Mouse (Mus musculus): Measurements from ENCODE around the gene Catsper2. TPM values are rescaled to one million over a fixed set of nuclear protein-coding genes. Genes with fewer than 3 reads are reported as not detected.
A peak's percentile ranks its signal among the peaks of the same experiment; 100 is the strongest.

The Catsper2 gene
- polyA plus RNA-seq, 1 experiment from 2014 or later, result 1.6 TPM

DNA sequence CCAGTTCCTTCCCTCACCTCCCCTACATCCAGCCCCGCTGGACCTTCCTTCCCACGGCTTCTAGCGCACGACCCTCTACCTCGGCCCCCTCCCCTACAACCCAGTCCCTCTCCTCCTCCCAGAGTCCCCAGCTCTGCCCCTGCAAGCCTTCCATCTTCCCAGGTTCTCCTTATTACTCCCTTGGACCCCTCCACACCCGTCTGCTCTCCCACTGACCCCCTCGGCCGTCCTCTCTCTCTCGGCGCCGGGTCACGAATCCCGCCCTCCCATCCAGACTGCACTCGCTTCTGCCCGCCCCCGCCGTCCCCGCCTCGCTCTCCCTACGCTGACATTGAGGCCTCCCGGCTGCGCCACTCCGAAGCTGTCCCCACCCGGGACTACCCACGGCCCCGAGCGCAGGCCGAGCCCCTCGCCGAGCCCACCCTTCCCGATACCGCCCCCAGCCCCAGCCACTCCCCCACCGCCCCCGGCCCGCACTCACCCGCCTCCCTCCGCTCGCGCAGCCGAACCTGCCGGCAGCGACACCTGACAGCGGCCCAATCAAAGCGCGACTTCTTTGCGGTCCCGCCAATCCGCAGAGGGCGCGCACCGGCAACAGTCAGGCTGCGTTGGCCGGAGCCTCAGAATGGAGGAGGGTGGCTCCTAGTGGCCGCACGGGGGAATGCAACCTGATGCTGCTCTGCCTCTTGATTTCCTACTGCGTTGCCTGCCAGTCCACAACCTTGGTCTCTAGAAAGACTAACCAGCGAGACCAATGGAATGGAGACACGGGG, 58.6 kb downstream of the Catsper2 start, which contains the start of gene Ppip5k1:
TSS of gene Ppip5k1 (minus strand) at position 577 of the 773 bp plus-strand sequence.
- peak; percentile 97 for DNase-seq (ENCODE audit: low spot score)

DNA sequence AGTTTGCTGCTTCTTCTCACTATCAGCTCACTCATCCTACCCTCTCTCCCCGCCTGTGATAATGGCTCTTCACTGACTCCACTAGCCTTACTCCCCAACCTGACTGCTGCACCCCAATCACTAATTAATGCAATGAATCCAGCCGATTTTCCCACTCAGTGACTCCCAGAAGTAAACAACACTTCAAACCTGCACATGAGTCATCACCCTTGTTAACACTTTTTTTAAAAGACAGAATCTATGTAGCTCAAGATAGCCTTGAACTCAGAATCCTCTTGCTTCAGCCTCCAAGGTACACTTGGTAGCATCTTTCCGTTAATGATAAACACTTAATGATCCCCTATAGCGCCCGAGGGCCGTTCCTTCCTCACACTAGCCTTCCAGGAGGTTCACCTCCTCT, 59.2 kb downstream of the Catsper2 start:
- no peak for DNase-seq (ENCODE audit: low spot score)

DNA sequence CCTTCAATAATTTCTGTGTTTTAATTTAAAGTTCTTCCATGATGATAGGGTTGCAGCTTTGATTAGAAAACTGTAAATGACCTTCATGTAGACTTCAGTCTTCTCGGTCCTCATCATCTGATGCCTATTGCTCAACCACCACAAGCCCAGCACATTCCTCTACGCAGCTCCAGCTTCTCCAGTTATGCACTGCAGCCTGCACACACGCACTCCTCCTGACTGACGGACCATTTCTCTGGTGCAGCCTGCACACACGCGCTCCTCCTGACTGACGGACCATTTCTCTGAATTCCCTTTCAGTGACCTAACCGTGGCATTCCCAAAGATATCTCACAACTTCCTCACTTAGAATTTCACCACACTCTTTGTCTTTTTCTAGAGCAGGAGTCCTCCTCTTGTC, 60.4 kb downstream of the Catsper2 start:
- DNase-seq (ENCODE audit: low spot score), result no peak

Small RNA genes lying within 50 kb of the gene (microRNA-seq; reads per million reads assigned to microRNA genes)
- not detected for gene Gm22953 (ENCODE audit: borderline number of aligned reads)

Other genes starting within 250 kb of the Catsper2 start
- 45.5 and 51.2 TPM in 2 replicates for gene Tubgcp4, start 243.1 kb downstream of the Catsper2 start, polyA plus RNA-seq (2015; fragmentation: Nextera tagmentation; extraction: Ambion mirVana)
- 9.4 and 11.5 TPM in 2 replicates for gene Zscan29, start 242.7 kb downstream of the Catsper2 start, polyA plus RNA-seq (2015; fragmentation: Nextera tagmentation; extraction: Ambion mirVana)
- 23.0 and 24.3 TPM in 2 replicates for gene Trp53bp1, start 142.4 kb downstream of the Catsper2 start, polyA plus RNA-seq (2015; fragmentation: Nextera tagmentation; extraction: Ambion mirVana)
- gene Map1a, start 124.2 kb downstream of the Catsper2 start, polyA plus RNA-seq (2015; fragmentation: Nextera tagmentation; extraction: Ambion mirVana), result 0.28 and 0.39 TPM in 2 replicates
- gene Ppip5k1, start 58.4 kb downstream of the Catsper2 start, polyA plus RNA-seq (2015; fragmentation: Nextera tagmentation; extraction: Ambion mirVana), result 8.5 and 8.7 TPM in 2 replicates
- gene Ckmt1, start 56.1 kb downstream of the Catsper2 start, polyA plus RNA-seq (2015; fragmentation: Nextera tagmentation; extraction: Ambion mirVana), result 5.9 and 7.0 TPM in 2 replicates
- gene Strc, start 26.6 kb downstream of the Catsper2 start, polyA plus RNA-seq (2015; fragmentation: Nextera tagmentation; extraction: Ambion mirVana), result 0.07 TPM in 1 of 2 replicates, not detected in the other
- gene Pdia3, start within 50 bp of the Catsper2 start, polyA plus RNA-seq (2015; fragmentation: Nextera tagmentation; extraction: Ambion mirVana), result 319 and 390 TPM in 2 replicates
- 1.6 TPM in 2 replicates for gene Ell3, start 30.5 kb upstream of the Catsper2 start, polyA plus RNA-seq (2015; fragmentation: Nextera tagmentation; extraction: Ambion mirVana)
- gene Serf2, start 35.4 kb upstream of the Catsper2 start, polyA plus RNA-seq (2015; fragmentation: Nextera tagmentation; extraction: Ambion mirVana), result 522 and 560 TPM in 2 replicates
- gene Hypk, start 39.5 kb upstream of the Catsper2 start, polyA plus RNA-seq (2015; fragmentation: Nextera tagmentation; extraction: Ambion mirVana), result 111 and 114 TPM in 2 replicates
- 0.14 and 0.27 TPM in 2 replicates for gene Serinc4, start 43.0 kb upstream of the Catsper2 start, polyA plus RNA-seq (2015; fragmentation: Nextera tagmentation; extraction: Ambion mirVana)
- gene Mfap1b, start 60.3 kb upstream of the Catsper2 start, polyA plus RNA-seq (2015; fragmentation: Nextera tagmentation; extraction: Ambion mirVana), result 55.0 and 56.2 TPM in 2 replicates
- 30.6 and 34.0 TPM in 2 replicates for gene Mfap1a, start 92.9 kb upstream of the Catsper2 start, polyA plus RNA-seq (2015; fragmentation: Nextera tagmentation; extraction: Ambion mirVana)
- gene Wdr76, start 92.9 kb upstream of the Catsper2 start, polyA plus RNA-seq (2015; fragmentation: Nextera tagmentation; extraction: Ambion mirVana), result 21.5 and 23.5 TPM in 2 replicates